Mouse (Mus musculus): ENCODE results near the gene Rtkn2. TPM values are rescaled to one million over a fixed set of nuclear protein-coding genes. Genes with fewer than 3 reads are reported as not detected.

Rtkn2 gene
- polyA plus RNA-seq, 1 experiment, result 0.05 TPM

GRCm38 (mm10) chr10:67950059-67950748, 29.2 kb upstream of the Rtkn2 start:
- no peak for TF ChIP-seq CTCF (conservative IDR thresholded peaks at IDR 0.05; ENCODE audit: insufficient read depth, insufficient read length, low read depth, low read length)
- no peak for TF ChIP-seq POLR2A (IDR thresholded peaks at IDR 0.05; ENCODE audit: low read depth, low read length)
- H3K27ac ChIP-seq (ENCODE audit: insufficient read depth, low read depth, low read length), result no peak overlapping the region
- no peaks in the 10 kb centered on the region for H3K36me3 ChIP-seq (ENCODE audit: control insufficient read depth, insufficient read depth, low read length)
- DNase-seq, result no peak
- 71% methylated on average over 8 of the region's 8 CpGs for WGBS
- no peaks in the 10 kb centered on the region for H3K4me1 ChIP-seq (ENCODE audit: control insufficient read depth, insufficient read depth, low read length)
- H3K4me3 ChIP-seq (ENCODE audit: insufficient read depth, low read depth, low read length), result no peak overlapping the region
- no peaks in the 10 kb centered on the region for H3K27me3 ChIP-seq (replicated peaks; ENCODE audit: control insufficient read depth, insufficient read depth, low read length)

- Histone ChIP-seq H3K4me3 (ENCODE audit: insufficient read depth, low read depth, low read length) (no peak overlapping the region), H3K36me3 (ENCODE audit: control insufficient read depth, insufficient read depth, low read length) (no peaks in the 10 kb centered on the region), H3K27me3 (replicated peaks; ENCODE audit: control insufficient read depth, insufficient read depth, low read length) (no peaks in the 10 kb centered on the region), H3K27ac (ENCODE audit: insufficient read depth, low read depth, low read length) (no peak overlapping the region), H3K4me1 (ENCODE audit: control insufficient read depth, insufficient read depth, low read length) (no peaks in the 10 kb centered on the region)
- 68% methylated on average over 4 of the region's 4 CpGs for WGBS
- no peak for DNase-seq
- TF ChIP-seq POLR2A (IDR thresholded peaks at IDR 0.05; ENCODE audit: low read depth, low read length) (no peak), CTCF (conservative IDR thresholded peaks at IDR 0.05; ENCODE audit: insufficient read depth, insufficient read length, low read depth, low read length) (no peak)
These were observed 27.7 kb upstream of the Rtkn2 start for GRCm38 (mm10) chr10:67951690-67952089.

- Histone ChIP-seq H3K27ac (ENCODE audit: insufficient read depth, low read depth, low read length) (no peak overlapping the region), H3K4me1 (ENCODE audit: control insufficient read depth, insufficient read depth, low read length) (no peaks in the 10 kb centered on the region), H3K27me3 (replicated peaks; ENCODE audit: control insufficient read depth, insufficient read depth, low read length) (no peaks in the 10 kb centered on the region), H3K36me3 (ENCODE audit: control insufficient read depth, insufficient read depth, low read length) (no peaks in the 10 kb centered on the region), H3K4me3 (ENCODE audit: insufficient read depth, low read depth, low read length) (no peak overlapping the region)
- WGBS, result 94% methylated on average over 2 of the region's 2 CpGs
- TF ChIP-seq CTCF (conservative IDR thresholded peaks at IDR 0.05; ENCODE audit: insufficient read depth, insufficient read length, low read depth, low read length), result no peak
- no peak for TF ChIP-seq POLR2A (IDR thresholded peaks at IDR 0.05; ENCODE audit: low read depth, low read length)
- no peak for DNase-seq
These were observed 23.4 kb upstream of the Rtkn2 start for GRCm38 (mm10) chr10:67955982-67956381.

- no peak overlapping the region for H3K27ac ChIP-seq (ENCODE audit: insufficient read depth, low read depth, low read length)
- H3K36me3 ChIP-seq (ENCODE audit: control insufficient read depth, insufficient read depth, low read length), result no peaks in the 10 kb centered on the region
- TF ChIP-seq POLR2A (IDR thresholded peaks at IDR 0.05; ENCODE audit: low read depth, low read length) (no peak), CTCF (conservative IDR thresholded peaks at IDR 0.05; ENCODE audit: insufficient read depth, insufficient read length, low read depth, low read length) (no peak)
- no peak overlapping the region for H3K4me3 ChIP-seq (ENCODE audit: insufficient read depth, low read depth, low read length)
- no peaks in the 10 kb centered on the region for H3K4me1 ChIP-seq (ENCODE audit: control insufficient read depth, insufficient read depth, low read length)
- H3K27me3 ChIP-seq (replicated peaks; ENCODE audit: control insufficient read depth, insufficient read depth, low read length), result 0 out of 2 replicates have a peak, but pooled peaks cover 1% of the 10 kb centered on the region
- DNase-seq, result no peak
- 67% methylated on average over 3 of the region's 3 CpGs for WGBS
These were observed 19.4 kb upstream of the Rtkn2 start for GRCm38 (mm10) chr10:67959982-67960381.

- Histone ChIP-seq H3K27ac (ENCODE audit: insufficient read depth, low read depth, low read length) (no peak overlapping the region), H3K4me1 (ENCODE audit: control insufficient read depth, insufficient read depth, low read length) (no peaks in the 10 kb centered on the region), H3K36me3 (ENCODE audit: control insufficient read depth, insufficient read depth, low read length) (no peaks in the 10 kb centered on the region), H3K27me3 (replicated peaks; ENCODE audit: control insufficient read depth, insufficient read depth, low read length) (0 out of 2 replicates have a peak, but pooled peaks cover 1% of the 10 kb centered on the region), H3K4me3 (ENCODE audit: insufficient read depth, low read depth, low read length) (no peak overlapping the region)
- TF ChIP-seq POLR2A (IDR thresholded peaks at IDR 0.05; ENCODE audit: low read depth, low read length), result no peak
- no peak for TF ChIP-seq CTCF (conservative IDR thresholded peaks at IDR 0.05; ENCODE audit: insufficient read depth, insufficient read length, low read depth, low read length)
- WGBS, result 75% methylated on average over 10 of the region's 10 CpGs
- no peak for DNase-seq
These were observed 16.9 kb upstream of the Rtkn2 start for GRCm38 (mm10) chr10:67962496-67962895.

GRCm38 (mm10) chr10:67964060-67964459, 15.3 kb upstream of the Rtkn2 start:
- WGBS, result 79% methylated on average over 8 of the region's 8 CpGs
- Histone ChIP-seq H3K36me3 (ENCODE audit: control insufficient read depth, insufficient read depth, low read length) (no peaks in the 10 kb centered on the region), H3K27me3 (replicated peaks; ENCODE audit: control insufficient read depth, insufficient read depth, low read length) (0 out of 2 replicates have a peak, but pooled peaks cover 1% of the 10 kb centered on the region), H3K4me3 (ENCODE audit: insufficient read depth, low read depth, low read length) (no peak overlapping the region), H3K4me1 (ENCODE audit: control insufficient read depth, insufficient read depth, low read length) (no peaks in the 10 kb centered on the region), H3K27ac (ENCODE audit: insufficient read depth, low read depth, low read length) (no peak overlapping the region)
- no peak for DNase-seq
- TF ChIP-seq CTCF (conservative IDR thresholded peaks at IDR 0.05; ENCODE audit: insufficient read depth, insufficient read length, low read depth, low read length), result no peak
- TF ChIP-seq POLR2A (IDR thresholded peaks at IDR 0.05; ENCODE audit: low read depth, low read length), result no peak

GRCm38 (mm10) chr10:67965251-67965986, 14.0 kb upstream of the Rtkn2 start:
- no peak for DNase-seq
- 91% methylated on average over 4 of the region's 4 CpGs for WGBS
- Histone ChIP-seq H3K36me3 (ENCODE audit: control insufficient read depth, insufficient read depth, low read length) (no peaks in the 10 kb centered on the region), H3K4me1 (ENCODE audit: control insufficient read depth, insufficient read depth, low read length) (no peaks in the 10 kb centered on the region), H3K4me3 (ENCODE audit: insufficient read depth, low read depth, low read length) (no peak overlapping the region), H3K27me3 (replicated peaks; ENCODE audit: control insufficient read depth, insufficient read depth, low read length) (0 out of 2 replicates have a peak, but pooled peaks cover 1% of the 10 kb centered on the region), H3K27ac (ENCODE audit: insufficient read depth, low read depth, low read length) (no peak overlapping the region)
- TF ChIP-seq POLR2A (IDR thresholded peaks at IDR 0.05; ENCODE audit: low read depth, low read length) (no peak), CTCF (conservative IDR thresholded peaks at IDR 0.05; ENCODE audit: insufficient read depth, insufficient read length, low read depth, low read length) (no peak)

Data from kidney, adult 2 months (tissue).